Mouse (Mus musculus) heart, embryonic 13.5 days (tissue): ENCODE measurements around the gene Syce2. TPM values are rescaled to one million over a fixed set of nuclear protein-coding genes. Genes with fewer than 3 reads are reported as not detected.

ENCODE experiments used
- ATAC-seq: fragments of 200-750 bp; cut with Nextera tagmentation; 2 replicates; pipeline ENCODE4 v1.8.0; 2017; ENCODE audit warnings: moderate TSS enrichment; ENCODE audit not compliant: insufficient number of reproducible peaks, low FRiP score, low TSS enrichment; ENCODE audit errors: extremely low read depth
- H3K27ac ChIP-seq: fragments of 300-500 bp; sonication (generic); replicated peaks from 2 replicates; pipeline ENCODE4 v1.5.1; 2015; ENCODE audit warnings: moderate library complexity, mild to moderate bottlenecking, inconsistent platforms
- H3K27me3 ChIP-seq: fragments of 300-500 bp; sonication (generic); replicated peaks from 2 replicates; pipeline ENCODE4 v1.6.1; 2015; ENCODE audit warnings: mild to moderate bottlenecking, inconsistent platforms
- H3K36me3 ChIP-seq: fragments of 300-500 bp; sonication (generic); 2 replicates; pipeline ENCODE4 v1.6.1; 2015; ENCODE audit warnings: mild to moderate bottlenecking, inconsistent platforms
- H3K4me1 ChIP-seq: fragments of 300-500 bp; sonication (generic); 2 replicates; pipeline ENCODE4 v1.6.1; 2015; ENCODE audit warnings: inconsistent platforms
- H3K4me2 ChIP-seq: fragments of 300-500 bp; sonication (generic); 2 replicates; pipeline ENCODE4 v1.6.1; 2015; ENCODE audit warnings: inconsistent platforms, mild to moderate bottlenecking, moderate library complexity
- H3K4me3 ChIP-seq: fragments of 300-500 bp; sonication (generic); 2 replicates; pipeline ENCODE4 v1.5.1; 2015; ENCODE audit warnings: moderate library complexity, mild to moderate bottlenecking, inconsistent platforms
- H3K9ac ChIP-seq: fragments of 300-500 bp; sonication (generic); 2 replicates; pipeline ENCODE4 v1.6.1; 2015; ENCODE audit warnings: inconsistent platforms, mild to moderate bottlenecking, moderate library complexity
- H3K9me3 ChIP-seq: fragments of 300-500 bp; sonication (generic); 2 replicates; pipeline ENCODE4 v1.6.1; 2016; ENCODE audit warnings: inconsistent platforms
- WGBS: fragments of 180-500 bp; shearing (Covaris S2); methylation state at CpG from one replicate; pipeline ENCODE4 v1.1.7; 2015; ENCODE audit warnings: mixed read lengths; 5-methylcytosine and 5-hydroxymethylcytosine counted together
- polyA plus RNA-seq: library from polyadenylated mRNA; unstranded; fragments of >200 nt; fragmentation: Nextera tagmentation; extraction: Ambion mirVana; gene quantifications from 2 replicates; pipeline ENCODE4 v1.2.1, GENCODE M21; 2015

Gene Syce2
- polyA plus RNA-seq, 1 experiment from 2014 or later: 37.2 TPM

GRCm38 (mm10) chr8:84834866-84835855 lies 36.8 kb upstream of the Syce2 start:
- Histone ChIP-seq H3K27ac (peak overlapping the region; percentile 58), H3K4me2 (peak overlapping the region; percentile 3; the same call in 1 of the 2 replicates), H3K9ac (peak overlapping the region; percentile 44; the same call in 1 of the 2 replicates), H3K27me3 (no peaks in the 10 kb centered on the region), H3K9me3 (no peaks in the 10 kb centered on the region), H3K4me3 (no peak overlapping the region), H3K36me3 (peaks cover 59% of the 10 kb centered on the region), H3K4me1 (peaks cover 63% of the 10 kb centered on the region)
- 53% methylated on average over 10 of the region's 10 CpGs for WGBS
- no peak for ATAC-seq

- WGBS: 58% methylated on average over 8 of the region's 8 CpGs
- ATAC-seq: no peak
- Histone ChIP-seq H3K9me3 (no peaks in the 10 kb centered on the region), H3K9ac (peak overlapping the region; percentile 56; the same call in 1 of the 2 replicates), H3K27ac (0 out of 2 replicates have a peak overlapping the region, but pooled peaks have one; percentile 12), H3K36me3 (peaks cover 72% of the 10 kb centered on the region), H3K27me3 (no peaks in the 10 kb centered on the region), H3K4me1 (peaks cover 67% of the 10 kb centered on the region), H3K4me2 (peak overlapping the region; percentile 79), H3K4me3 (peak overlapping the region; percentile 32)
Observed at GRCm38 (mm10) chr8:84837149-84837911, 34.6 kb upstream of the Syce2 start.

GRCm38 (mm10) chr8:84837912-84838470 lies 33.9 kb upstream of the Syce2 start:
- peak overlapping the region; percentile 79 for H3K4me2 ChIP-seq
- peaks cover 79% of the 10 kb centered on the region for H3K36me3 ChIP-seq
- 82% methylated on average over 15 of the region's 15 CpGs for WGBS
- ATAC-seq: no peak
- H3K27ac ChIP-seq: no peak overlapping the region
- peak overlapping the region; percentile 32 for H3K4me3 ChIP-seq
- no peaks in the 10 kb centered on the region for H3K9me3 ChIP-seq
- H3K4me1 ChIP-seq: peaks cover 67% of the 10 kb centered on the region
- H3K27me3 ChIP-seq: no peaks in the 10 kb centered on the region
- peak overlapping the region; percentile 56; the same call in 1 of the 2 replicates for H3K9ac ChIP-seq

- H3K4me2 ChIP-seq: peak overlapping the region; percentile 79; the same call in 1 of the 2 replicates
- H3K4me3 ChIP-seq: peak overlapping the region; percentile 87; the same call in 1 of the 2 replicates
- ATAC-seq: no peak
- no peaks in the 10 kb centered on the region for H3K9me3 ChIP-seq
- H3K27ac ChIP-seq: no peak overlapping the region
- H3K36me3 ChIP-seq: peaks cover 83% of the 10 kb centered on the region
- H3K9ac ChIP-seq: no peak overlapping the region
- H3K27me3 ChIP-seq: no peaks in the 10 kb centered on the region
- peaks cover 66% of the 10 kb centered on the region for H3K4me1 ChIP-seq
- 75% methylated on average over 5 of the region's 5 CpGs for WGBS
Observed at GRCm38 (mm10) chr8:84838513-84838912, 33.4 kb upstream of the Syce2 start.

GRCm38 (mm10) chr8:84839411-84839810 lies 32.5 kb upstream of the Syce2 start:
- 84% methylated on average over 2 of the region's 2 CpGs for WGBS
- Histone ChIP-seq H3K4me2 (peak overlapping the region; percentile 79), H3K9me3 (no peaks in the 10 kb centered on the region), H3K27ac (peak overlapping the region; percentile 92; the same call in 1 of the 2 replicates), H3K9ac (peak overlapping the region; percentile 96), H3K27me3 (no peaks in the 10 kb centered on the region), H3K4me1 (peaks cover 66% of the 10 kb centered on the region), H3K4me3 (peak overlapping the region; percentile 87), H3K36me3 (peaks cover 83% of the 10 kb centered on the region)
- ATAC-seq: no peak

GRCm38 (mm10) chr8:84839875-84840247 lies 32.0 kb upstream of the Syce2 start:
- H3K9me3 ChIP-seq: no peaks in the 10 kb centered on the region
- no peak for ATAC-seq
- 1% methylated on average over 7 of the region's 7 CpGs for WGBS
- H3K27me3 ChIP-seq: no peaks in the 10 kb centered on the region
- H3K9ac ChIP-seq: peak overlapping the region; percentile 96
- peak overlapping the region; percentile 79 for H3K4me2 ChIP-seq
- peak overlapping the region; percentile 92 for H3K27ac ChIP-seq
- H3K4me3 ChIP-seq: peak overlapping the region; percentile 87
- peaks cover 83% of the 10 kb centered on the region for H3K36me3 ChIP-seq
- H3K4me1 ChIP-seq: peaks cover 66% of the 10 kb centered on the region

- WGBS: under 1% methylated on average over 55 of the region's 55 CpGs
Observed at GRCm38 (mm10) chr8:84840248-84840999, 31.5 kb upstream of the Syce2 start, which contains the start of gene Rad23a. Gene Rad23a, minus strand, starts transcription at chr8:84840665.

GRCm38 (mm10) chr8:84841514-84841913 lies 30.4 kb upstream of the Syce2 start:
- H3K4me3 ChIP-seq: no peak overlapping the region
- peak overlapping the region; percentile 92 for H3K27ac ChIP-seq
- H3K27me3 ChIP-seq: no peaks in the 10 kb centered on the region
- peaks cover 77% of the 10 kb centered on the region for H3K36me3 ChIP-seq
- WGBS: 64% methylated on average over 1 of the region's 1 CpGs
- no peak for ATAC-seq
- peaks cover 59% of the 10 kb centered on the region for H3K4me1 ChIP-seq
- H3K9ac ChIP-seq: no peak overlapping the region
- no peaks in the 10 kb centered on the region for H3K9me3 ChIP-seq
- H3K4me2 ChIP-seq: no peak overlapping the region

More at GRCm38 (mm10) chr8:84840248-84840999, 31.5 kb upstream of the Syce2 start, which contains the start of gene Rad23a:
- H3K4me3 ChIP-seq: peak within 1 kb of the TSS; percentile 87
- H3K4me1 ChIP-seq: peaks cover 67% of the 10 kb centered on the region
- peak within 1 kb of the TSS; percentile 79 for H3K4me2 ChIP-seq
- H3K9ac ChIP-seq: peak within 1 kb of the TSS; percentile 96
- no peaks in the 10 kb centered on the region for H3K9me3 ChIP-seq
- H3K27me3 ChIP-seq: no peaks in the 10 kb centered on the region
- ATAC-seq: peak; percentile 85
- peak within 1 kb of the TSS; percentile 92 for H3K27ac ChIP-seq
- H3K36me3 ChIP-seq: peaks cover 83% of the 10 kb centered on the region

GRCm38 (mm10) chr8:84844397-84845070 lies 27.4 kb upstream of the Syce2 start:
- H3K36me3 ChIP-seq: peaks cover 48% of the 10 kb centered on the region
- H3K4me2 ChIP-seq: peak overlapping the region; percentile 92
- peak overlapping the region; percentile 97 for H3K4me3 ChIP-seq
- H3K27me3 ChIP-seq: no peaks in the 10 kb centered on the region
- no peak overlapping the region for H3K27ac ChIP-seq
- H3K9ac ChIP-seq: peak overlapping the region; percentile 98
- H3K4me1 ChIP-seq: peaks cover 51% of the 10 kb centered on the region
- H3K9me3 ChIP-seq: no peaks in the 10 kb centered on the region
- 78% methylated on average over 9 of the region's 9 CpGs for WGBS
- no peak for ATAC-seq
